Mouse (Mus musculus) lung, adult 2 months (tissue): Measurements from ENCODE around the gene Notch4. TPM values are rescaled to one million over a fixed set of nuclear protein-coding genes. Genes with fewer than 3 reads are reported as not detected.
"Not testable (repeated sequence)": the region's sequence is repeated elsewhere in the genome, so short reads cannot be mapped to it uniquely, and the experiment has no call there.

Source experiments
- DNase-seq: peaks from one replicate; pipeline ENCODE4 v3.0.0; 2022
- H3K4me1 ChIP-seq: fragments of 200-500 bp; 2 replicates; pipeline ENCODE4 v1.6.1; 2011; ENCODE audit warnings: low read length; ENCODE audit not compliant: control insufficient read depth, insufficient read depth
- H3K4me3 ChIP-seq: fragments of 200-500 bp; replicated peaks from 2 replicates; pipeline ENCODE3; 2011; ENCODE audit warnings: low read depth, mild to moderate bottlenecking, control low read depth, low read length; ENCODE audit errors: extremely low read depth
- CTCF ChIP-seq: fragments of 200-500 bp; IDR thresholded peaks from 2 replicates; pipeline ENCODE4 v1.5.1; 2011; ENCODE audit warnings: mild to moderate bottlenecking, low read length, control low read depth; ENCODE audit not compliant: insufficient read depth
- POLR2A ChIP-seq: fragments of 200-500 bp; IDR thresholded peaks from 2 replicates; pipeline ENCODE4 v1.6.1; 2011; ENCODE audit warnings: low read depth, mild to moderate bottlenecking, control low read depth, low read length, borderline replicate concordance; ENCODE audit errors: extremely low read depth
- WGBS: fragments of 180-500 bp; shearing (Covaris S2); methylation state at CpG from one replicate; pipeline ENCODE4 v1.1.7; 2018; 5-methylcytosine and 5-hydroxymethylcytosine counted together
- polyA plus RNA-seq: library from polyadenylated mRNA; depleted of rRNA; stranded (reverse); fragments of >200 nt; gene quantifications from 2 replicates; pipeline ENCODE4 v1.2.3, GENCODE M21; 2012; rRNA removed

Notch4 gene
- polyA plus RNA-seq: 105 and 168 TPM in 2 replicates

- DNase-seq: peak; percentile 30
- 5% methylated on average over 6 of the region's 6 CpGs for WGBS
- peak within 1 kb of the TSS; percentile 64 for H3K4me3 ChIP-seq
- peak; percentile 92; the same call in 1 of the 2 replicates for TF ChIP-seq POLR2A
- TF ChIP-seq CTCF: no peak
- peaks cover 15% of the 10 kb centered on the region for H3K4me1 ChIP-seq
These were observed at the start of gene Notch4 for GRCm38 (mm10) chr17:34564003-34564421. TSS of gene Notch4 (plus strand) at chr17:34564268.

GRCm38 (mm10) chr17:34516514-34516913, 47.6 kb upstream of the Notch4 start:
- no peak for DNase-seq
- H3K4me3 ChIP-seq: no peak overlapping the region
- TF ChIP-seq POLR2A (no peak), CTCF (no peak)
- no peaks in the 10 kb centered on the region for H3K4me1 ChIP-seq
- 70% methylated on average over 2 of the region's 2 CpGs for WGBS

- no peak within 1 kb of the TSS for H3K4me3 ChIP-seq
- TF ChIP-seq CTCF (no peak), POLR2A (no peak)
- 90% methylated on average over 4 of the region's 4 CpGs for WGBS
- H3K4me1 ChIP-seq: no peaks in the 10 kb centered on the region
- no peak for DNase-seq
These were observed 46.8 kb upstream of the Notch4 start, which contains the start of gene Btnl6 for GRCm38 (mm10) chr17:34517252-34517651. TSS of gene Btnl6 (minus strand) at chr17:34517352.

- Histone ChIP-seq H3K4me1 (no peaks in the 10 kb centered on the region), H3K4me3 (no peak overlapping the region)
- DNase-seq: no peak
- WGBS: 92% methylated on average over 4 of the region's 4 CpGs
- no peak for TF ChIP-seq POLR2A
- TF ChIP-seq CTCF: no peak
These were observed 46.3 kb upstream of the Notch4 start for GRCm38 (mm10) chr17:34517795-34518194.

- not testable (repeated sequence) for H3K4me3 ChIP-seq, H3K4me1 ChIP-seq, DNase-seq
- 57% methylated on average over 3 of the region's 3 CpGs for WGBS
These were observed 45.5 kb upstream of the Notch4 start for GRCm38 (mm10) chr17:34518571-34518970.

- H3K4me1 ChIP-seq: no peaks in the 10 kb centered on the region
- no peak for DNase-seq
- TF ChIP-seq CTCF: no peak
- TF ChIP-seq POLR2A: no peak
- no peak overlapping the region for H3K4me3 ChIP-seq
- WGBS: 48% methylated on average over 1 of the region's 1 CpGs
These were observed 45.1 kb upstream of the Notch4 start for GRCm38 (mm10) chr17:34519001-34519400.

GRCm38 (mm10) chr17:34532671-34533070, 31.4 kb upstream of the Notch4 start:
- Histone ChIP-seq H3K4me1 (no peaks in the 10 kb centered on the region), H3K4me3 (no peak overlapping the region)
- no peak for DNase-seq
- no peak for TF ChIP-seq POLR2A
- TF ChIP-seq CTCF: no peak
- 82% methylated on average over 3 of the region's 3 CpGs for WGBS

GRCm38 (mm10) chr17:34543567-34543966, 20.5 kb upstream of the Notch4 start:
- DNase-seq, H3K4me3 ChIP-seq, H3K4me1 ChIP-seq: not testable (repeated sequence)
- 93% methylated on average over 13 of the region's 13 CpGs for WGBS

GRCm38 (mm10) chr17:34546797-34547196, 17.3 kb upstream of the Notch4 start:
- Histone ChIP-seq H3K4me3 (no peak overlapping the region), H3K4me1 (no peaks in the 10 kb centered on the region)
- no peak for DNase-seq
- TF ChIP-seq POLR2A (no peak), CTCF (no peak)
- 77% methylated on average over 1 of the region's 1 CpGs for WGBS

- TF ChIP-seq POLR2A (no peak), CTCF (no peak)
- WGBS: 85% methylated on average over 4 of the region's 4 CpGs
- no peak for DNase-seq
- H3K4me1 ChIP-seq: no peaks in the 10 kb centered on the region
- H3K4me3 ChIP-seq: no peak overlapping the region
These were observed 16.5 kb upstream of the Notch4 start for GRCm38 (mm10) chr17:34547601-34548000.

- WGBS: 83% methylated on average over 3 of the region's 3 CpGs
These were observed 14.9 kb upstream of the Notch4 start for GRCm38 (mm10) chr17:34549156-34549555.

More at GRCm38 (mm10) chr17:34549156-34549555, 14.9 kb upstream of the Notch4 start:
- Histone ChIP-seq H3K4me3 (no peak overlapping the region), H3K4me1 (no peaks in the 10 kb centered on the region)
- DNase-seq: no peak
- TF ChIP-seq CTCF (no peak), POLR2A (no peak)
